Mouse (Mus musculus) adrenal gland, adult 18-20 months (tissue): ENCODE data around the gene Uqcc3. TPM values are rescaled to one million over a fixed set of nuclear protein-coding genes. Genes with fewer than 3 reads are reported as not detected.
"Not testable (repeated sequence)": the region's sequence is repeated elsewhere in the genome, so short reads cannot be mapped to it uniquely, and the experiment has no call there.

Source experiments
- DNase-seq, 2 experiments: peaks; one replicate each; pipeline ENCODE4 v3.0.0; 2021 to 2022; ENCODE audit warnings: low spot score in 2 of 2
- total RNA-seq, 2 experiments: library from RNA; stranded (reverse); gene quantifications; 1 replicate in 1 of 2; 2 replicates in 1 of 2; pipeline ENCODE4 v1.2.3; 2021

The Uqcc3 gene
- total RNA-seq, 2 experiments from 2014 or later: 55.2 to 65.6 TPM

DNA sequence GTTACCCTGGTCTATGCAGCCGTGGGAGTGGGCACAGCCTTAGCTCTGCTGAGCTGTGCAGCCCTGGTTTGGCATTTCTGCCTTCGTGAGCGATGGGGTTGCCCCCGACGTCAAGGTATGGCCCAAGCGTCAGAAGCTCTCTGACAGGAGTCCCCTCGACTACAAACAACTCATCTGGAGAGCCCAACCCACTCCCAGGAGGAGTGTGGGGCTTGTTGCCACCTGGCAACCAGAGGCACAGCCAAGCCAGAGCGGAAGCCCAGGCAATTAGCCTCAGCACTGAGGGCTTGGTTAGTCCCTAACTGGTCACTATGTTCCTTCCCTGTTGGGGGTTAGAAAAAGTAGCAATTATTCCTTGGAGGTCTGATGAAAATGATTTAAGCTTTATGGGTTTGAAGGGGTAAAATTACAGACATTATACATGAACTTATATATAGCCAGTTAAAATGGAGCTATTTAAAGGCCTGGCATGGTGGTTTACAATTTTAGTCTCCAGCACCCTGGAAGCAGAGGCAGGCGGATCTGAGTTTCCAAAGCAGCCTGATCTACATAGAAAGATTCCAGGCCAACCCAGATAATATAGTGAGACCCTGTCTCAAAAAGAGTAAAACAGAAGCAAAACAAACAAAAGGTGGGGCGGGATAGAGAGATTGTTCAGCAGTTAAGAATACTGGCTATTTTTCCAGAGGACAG, 28.3 kb downstream of the Uqcc3 start:
- DNase-seq: no peak

DNA sequence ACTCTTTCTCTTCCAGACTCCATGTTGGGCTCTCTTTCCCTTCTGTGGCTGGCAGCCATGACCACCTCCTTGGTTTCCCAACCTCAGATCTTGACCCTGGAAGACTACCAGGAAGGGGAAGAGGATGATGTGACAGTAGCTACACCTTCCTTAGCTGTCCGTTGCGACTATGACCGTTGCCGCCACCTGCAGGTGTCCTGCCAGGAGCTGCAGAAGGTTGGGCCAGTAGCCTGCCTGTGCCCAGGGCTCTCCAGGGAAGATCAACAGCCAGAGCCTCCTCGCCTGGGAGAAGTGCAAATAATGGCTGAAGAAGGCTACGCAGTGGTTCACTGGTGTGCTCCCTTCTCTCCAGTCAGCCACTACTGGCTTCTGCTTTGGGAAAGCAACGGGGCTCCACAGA, 29.1 kb downstream of the Uqcc3 start:
- DNase-seq: no peak

DNA sequence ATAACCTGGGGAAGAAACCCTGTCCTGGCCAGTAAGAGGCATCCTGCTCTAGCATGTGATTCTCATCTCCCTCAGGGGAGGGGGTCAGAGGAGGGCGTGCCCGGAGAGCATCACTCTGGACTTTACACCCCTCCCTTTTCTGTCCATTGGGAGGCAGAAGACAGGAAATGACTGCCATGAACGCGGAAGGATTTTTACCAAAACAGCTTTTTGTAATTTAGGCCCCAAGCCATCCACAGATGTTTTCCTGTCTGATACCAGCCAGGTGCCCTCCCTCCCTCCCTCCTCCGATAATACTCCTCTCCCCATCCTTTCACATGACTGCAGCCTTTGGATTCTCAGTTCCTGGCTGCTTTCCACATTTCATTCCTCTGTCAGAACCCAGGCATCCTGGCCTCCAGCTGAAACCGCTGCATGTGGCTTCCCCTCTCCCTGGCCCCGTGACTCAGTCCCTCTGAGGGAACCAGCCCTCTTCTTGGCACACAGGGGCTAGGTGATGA, 30.3 kb downstream of the Uqcc3 start, which contains the start of gene Lrrn4cl:
TSS of gene Lrrn4cl (plus strand) at position 367 of the 500 bp plus-strand sequence.
- DNase-seq: peak in 1 of 2 experiments; percentile 30

DNA sequence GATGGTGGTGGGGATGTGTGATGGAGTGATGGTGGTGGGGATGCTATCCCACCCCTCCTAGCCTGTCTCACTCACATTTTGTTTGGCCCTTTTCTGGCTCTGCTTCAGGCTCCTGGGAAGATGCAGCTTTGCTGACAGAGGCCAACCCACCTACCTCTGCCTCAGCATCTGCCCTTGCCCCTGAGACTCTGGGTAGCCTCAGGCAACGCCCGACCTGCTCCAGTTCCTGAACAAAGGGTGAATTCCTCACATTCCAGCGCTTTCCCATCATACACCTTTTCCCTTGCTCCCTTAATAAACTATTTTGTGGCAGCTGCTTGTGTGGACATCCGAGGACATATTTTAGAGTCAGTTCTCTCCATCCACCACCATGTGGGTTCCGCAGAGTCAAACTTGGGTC, 32.4 kb downstream of the Uqcc3 start:
- no peak for DNase-seq

DNA sequence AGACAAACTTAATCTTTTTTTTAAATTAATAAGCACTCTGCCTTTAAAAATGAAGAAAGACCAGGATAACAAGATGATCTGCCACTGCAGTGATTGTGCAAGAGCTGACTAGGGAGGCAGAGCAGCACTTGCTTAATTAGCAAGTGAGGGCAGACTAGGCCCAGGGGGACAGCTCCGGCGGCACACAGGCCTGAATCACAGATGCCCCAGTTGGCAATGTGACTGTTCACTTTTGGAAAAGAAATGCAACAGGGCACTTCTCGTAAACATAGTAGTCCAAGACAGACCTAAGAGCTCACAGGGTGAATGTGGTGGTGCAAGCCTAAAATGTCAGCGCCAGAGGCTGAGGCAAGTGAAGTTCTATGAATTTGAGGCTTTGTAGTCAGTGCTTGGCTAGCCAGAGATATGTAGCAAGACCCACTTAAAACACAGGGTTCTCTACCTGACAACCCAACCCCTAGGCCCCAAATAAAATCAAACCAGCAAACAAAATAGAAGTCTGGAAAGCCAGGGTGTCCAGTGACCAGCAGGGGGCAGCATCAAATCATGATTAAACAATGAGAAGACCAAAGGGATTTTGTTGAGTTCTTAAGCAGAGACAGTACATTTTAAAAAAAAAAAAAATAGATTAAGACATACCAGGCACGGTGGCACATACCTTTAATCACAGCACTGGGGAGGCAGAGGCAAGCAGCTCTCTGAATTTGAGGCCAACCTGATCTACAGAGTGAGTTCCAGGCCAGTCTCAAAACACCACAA, 36.2 kb downstream of the Uqcc3 start:
- peak; percentile 70 to 81 for DNase-seq

DNA sequence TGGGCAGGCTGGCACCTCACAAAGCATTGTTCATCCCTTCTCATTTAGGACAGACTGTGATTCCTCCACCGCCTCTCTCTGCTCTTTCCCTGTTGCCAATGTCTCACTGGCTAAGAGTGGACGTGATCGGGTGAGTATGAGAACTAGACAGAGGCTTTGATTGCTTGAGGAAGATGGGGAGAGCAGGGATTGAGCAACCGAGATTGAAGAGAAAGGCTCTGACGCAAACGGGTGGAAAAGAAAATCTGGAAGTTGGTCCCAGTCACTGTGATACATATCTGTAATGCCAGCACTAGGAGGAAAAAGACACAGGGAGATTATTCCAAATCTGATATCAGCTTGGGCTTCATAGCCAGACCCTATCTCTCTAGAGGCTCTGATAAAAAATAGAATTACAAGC, 37.8 kb downstream of the Uqcc3 start:
- DNase-seq: no peak

DNA sequence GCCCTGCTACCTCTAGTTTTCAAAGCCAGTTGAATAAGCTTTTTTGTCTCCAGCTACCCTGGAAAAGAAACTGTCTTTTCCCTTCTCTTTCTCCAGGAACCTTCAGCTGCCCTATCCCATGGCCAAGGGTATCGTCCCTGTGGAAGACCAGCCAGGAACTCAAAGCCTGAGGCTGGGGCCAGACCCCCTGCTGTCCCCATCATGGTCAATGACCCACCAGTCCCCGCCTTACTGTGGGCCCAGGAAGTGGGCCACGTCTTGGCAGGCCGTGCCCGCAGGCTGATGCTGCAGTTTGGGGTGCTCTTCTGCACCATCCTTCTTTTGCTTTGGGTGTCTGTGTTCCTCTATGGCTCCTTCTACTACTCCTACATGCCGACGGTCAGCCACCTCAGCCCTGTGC, 39.7 kb downstream of the Uqcc3 start:
- no peak for DNase-seq

DNA sequence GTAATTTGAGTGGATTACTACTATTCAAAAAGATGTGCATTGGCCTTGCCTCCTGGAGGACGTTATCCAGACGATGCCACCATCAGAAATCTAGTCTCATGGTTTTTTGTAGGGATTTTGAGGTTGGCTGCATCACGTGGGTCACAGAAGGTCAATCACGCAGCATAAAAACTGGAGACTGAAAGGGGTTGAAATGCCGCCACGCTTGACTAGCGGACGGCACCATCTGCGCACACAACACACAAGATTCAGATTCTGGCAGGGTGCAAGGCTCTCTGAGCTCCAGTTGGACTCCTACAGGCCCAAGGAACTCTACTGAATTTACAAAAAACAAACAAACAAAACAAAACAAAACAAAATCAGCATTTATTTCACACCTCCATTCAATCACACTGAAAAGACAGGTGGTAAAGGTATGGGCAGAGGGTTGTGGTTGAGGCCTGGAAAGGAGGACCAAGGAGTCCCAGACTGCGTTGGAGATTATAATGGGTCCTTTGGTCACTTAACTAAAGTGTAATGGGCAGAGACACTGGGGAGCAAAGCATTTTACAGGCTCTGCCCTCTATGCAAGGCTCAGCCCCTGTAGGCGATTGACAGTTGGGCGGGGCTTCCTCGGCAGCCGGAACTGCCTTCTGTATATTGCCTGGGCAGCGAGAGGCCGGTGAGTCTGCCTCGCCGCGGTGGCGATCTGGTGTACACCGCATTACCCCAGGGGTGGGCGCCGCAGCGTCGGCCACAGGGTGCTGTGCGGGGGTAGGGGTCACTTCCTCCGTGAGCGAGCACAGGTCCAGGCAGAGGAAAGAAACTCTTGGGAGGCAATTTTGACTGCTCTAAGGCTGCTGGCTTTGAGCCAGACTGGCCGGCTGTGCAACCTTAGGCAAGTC, 40.6 kb downstream of the Uqcc3 start:
- peak; percentile 74 to 76 for DNase-seq

DNA sequence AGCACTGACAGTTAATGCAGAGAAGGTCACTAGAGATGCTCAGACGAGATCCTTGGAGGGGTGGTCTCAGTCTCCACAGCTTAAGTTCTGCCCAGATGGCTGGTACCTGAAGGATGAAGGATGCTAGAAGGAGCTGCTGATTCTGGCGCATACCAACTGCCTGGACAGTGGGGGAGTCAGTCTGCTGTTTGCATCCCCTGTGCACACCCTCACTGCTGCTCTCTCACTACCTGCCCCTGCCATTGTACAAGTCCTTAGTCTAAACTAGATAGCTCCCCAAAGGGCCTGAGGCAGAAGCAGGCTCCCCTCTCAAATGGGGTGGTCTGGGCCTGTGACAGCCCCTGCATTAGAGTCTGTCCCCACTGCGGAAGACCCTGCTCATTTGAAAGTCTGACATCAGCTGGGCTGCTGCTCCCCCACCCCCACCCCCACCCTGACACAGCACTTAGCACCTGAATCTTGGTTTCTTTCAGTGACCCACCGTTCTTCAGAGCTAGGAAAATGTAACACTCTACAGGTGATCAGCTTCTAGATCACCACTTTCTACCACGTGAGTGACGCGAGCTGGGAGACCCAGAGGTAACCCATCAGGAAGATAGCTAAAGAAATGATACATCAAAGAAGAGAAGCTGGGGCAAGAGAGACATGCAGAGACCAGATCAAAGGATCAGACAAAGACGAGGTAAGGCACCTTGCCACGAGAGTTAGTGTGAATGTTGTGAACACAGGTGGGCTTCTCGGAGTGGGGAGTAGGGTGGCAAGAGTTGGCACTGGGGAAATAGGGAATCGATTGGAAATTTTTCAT, 41.4 kb downstream of the Uqcc3 start, which contains the start of gene Gng3:
TSS of gene Gng3 (minus strand) at position 92 of the 805 bp plus-strand sequence.
- DNase-seq: no peak

DNA sequence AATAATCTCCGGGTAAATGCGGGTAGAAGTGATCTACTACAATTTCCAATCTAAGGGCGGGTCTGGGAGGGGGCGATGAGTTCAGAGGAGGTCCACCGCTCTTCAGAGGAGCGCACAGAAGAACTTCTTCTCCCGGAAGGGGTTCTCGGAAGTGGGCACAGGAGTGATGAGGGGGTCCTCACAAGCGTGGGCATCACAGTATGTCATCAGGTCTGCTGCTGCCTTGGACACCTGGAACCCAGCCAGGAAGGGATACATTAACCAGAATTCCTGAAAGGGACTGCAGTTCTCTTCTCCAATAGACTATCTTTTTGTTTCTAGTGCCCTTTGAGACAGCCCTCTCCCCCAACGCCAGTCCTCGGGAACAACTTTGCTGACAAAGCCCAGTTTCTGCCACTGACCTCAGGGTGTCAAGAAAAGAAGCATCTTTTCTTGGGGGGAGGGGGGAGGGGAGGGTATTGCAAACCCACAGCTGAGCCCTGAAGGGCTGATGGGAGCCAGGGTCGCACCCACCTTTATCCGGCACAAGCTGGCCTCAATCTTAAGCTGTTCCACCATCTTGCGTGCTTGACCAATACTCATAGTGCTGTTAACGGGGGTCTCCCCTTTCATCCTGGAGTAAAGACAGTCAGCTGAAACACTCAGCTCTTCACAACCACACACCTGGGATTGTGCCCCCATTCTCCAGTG, 42.5 kb downstream of the Uqcc3 start:
- DNase-seq: peak in 1 of 2 experiments; percentile 47

DNA sequence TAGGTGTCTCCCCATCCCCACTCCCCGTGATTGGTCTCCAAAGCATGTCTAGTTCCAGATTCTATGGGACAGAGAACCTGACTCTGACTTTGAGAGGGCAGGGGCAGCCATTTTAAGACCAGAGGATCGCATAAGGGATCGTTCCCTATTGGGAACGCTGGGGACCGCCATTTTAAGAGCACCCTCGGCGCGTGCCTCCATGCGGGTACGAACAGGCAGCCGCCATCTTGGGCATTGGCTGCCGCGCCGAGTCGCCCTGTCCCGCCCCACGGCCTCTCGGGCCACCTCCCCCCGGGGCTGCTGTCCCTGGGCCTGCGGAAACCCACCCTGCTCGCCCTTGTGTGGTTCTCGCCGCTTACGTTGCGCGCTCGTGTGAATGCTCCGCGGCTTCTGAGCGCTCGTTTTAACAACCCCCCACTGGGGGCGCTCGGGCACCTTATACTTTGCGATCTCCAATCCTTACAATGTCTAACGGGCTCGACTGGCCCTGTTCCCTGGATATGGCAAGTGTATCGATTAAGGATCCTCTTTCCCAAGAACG, 43.4 kb downstream of the Uqcc3 start, which contains the start of gene Bscl2:
TSS of gene Bscl2 (plus strand) at position 217 of the 541 bp plus-strand sequence.
- DNase-seq: peak; percentile 72 to 80

DNA sequence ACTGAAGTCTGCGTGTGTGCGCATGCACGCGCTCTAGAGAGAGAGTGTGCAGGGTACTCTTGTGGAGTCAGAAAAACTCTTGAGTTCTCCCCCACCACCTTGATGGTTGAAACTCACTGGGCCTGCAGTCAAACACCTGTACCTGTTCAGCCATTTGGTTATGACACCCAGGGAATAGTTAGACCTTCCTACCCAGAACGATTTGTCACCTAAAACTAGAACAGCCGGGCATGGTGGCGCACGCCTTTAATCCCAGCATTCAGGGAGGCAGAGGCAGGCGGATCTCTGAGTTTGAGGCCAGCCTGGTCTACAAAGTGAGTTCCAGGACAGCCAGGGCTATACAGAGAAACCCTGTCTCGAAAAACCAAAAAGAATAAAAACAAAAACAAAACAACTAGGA, 44.4 kb downstream of the Uqcc3 start:
- DNase-seq: not testable (repeated sequence)

DNA sequence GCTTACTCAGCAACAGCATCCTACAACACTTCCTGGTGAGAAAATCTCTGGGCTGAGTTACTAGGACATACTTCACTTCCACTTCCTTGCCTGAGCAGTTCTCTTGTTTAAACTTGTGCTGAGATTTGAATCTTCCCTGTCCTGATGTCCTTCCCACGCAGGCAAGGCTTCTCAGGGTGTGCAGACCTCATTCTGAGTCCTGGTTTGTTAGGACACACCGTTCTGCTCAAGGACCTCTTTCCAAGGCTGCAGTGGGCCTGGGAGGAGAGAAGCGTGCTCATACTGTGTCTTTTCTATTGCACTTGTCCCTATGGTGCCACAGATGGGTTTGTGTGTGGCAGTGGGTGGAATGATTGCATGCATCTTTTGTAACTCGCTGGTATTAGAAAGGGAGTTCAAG, 47.8 kb downstream of the Uqcc3 start:
- no peak for DNase-seq

DNA sequence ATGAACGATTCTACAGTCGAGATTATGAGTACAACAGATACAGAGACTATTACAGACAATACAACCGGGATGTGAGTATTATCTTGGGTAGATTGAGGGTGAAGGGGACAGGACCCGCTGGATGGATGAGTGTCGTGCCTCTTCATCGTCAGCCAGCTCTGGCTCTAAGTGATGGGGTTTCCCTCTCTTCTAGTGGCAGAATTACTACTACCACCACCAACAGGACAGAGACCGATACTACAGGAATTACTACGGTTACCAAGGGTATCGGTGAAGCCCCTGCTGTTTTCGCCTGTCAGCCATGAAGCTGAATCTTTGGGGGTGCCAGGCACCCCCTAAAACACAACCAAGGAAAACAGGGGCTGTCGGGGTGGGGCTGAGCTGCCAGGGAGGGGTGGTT, 49.5 kb downstream of the Uqcc3 start:
- no peak for DNase-seq

DNA sequence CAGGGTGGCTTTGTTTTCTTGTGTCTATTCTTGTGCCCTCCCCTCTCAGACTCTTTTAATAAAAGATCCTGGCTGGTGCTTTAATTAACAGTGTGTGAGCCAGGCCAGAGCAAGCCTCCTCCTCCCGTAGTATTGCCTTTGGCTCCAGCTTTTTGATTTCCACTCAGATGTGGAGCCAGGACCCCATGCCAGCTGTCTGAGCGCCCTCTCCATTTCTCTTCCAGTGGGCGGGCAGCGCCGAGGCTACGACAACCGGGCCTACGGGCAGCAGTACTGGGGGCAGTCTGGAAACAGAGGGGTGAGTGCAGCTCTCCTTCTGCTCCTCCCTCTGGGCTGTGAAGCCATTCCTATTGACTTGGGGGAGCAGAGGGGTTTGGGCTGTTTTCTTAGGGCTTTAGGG, 50.1 kb downstream of the Uqcc3 start:
- DNase-seq: no peak
